Mouse (Mus musculus): ENCODE results near the gene Eral1. TPM values are rescaled to one million over a fixed set of nuclear protein-coding genes. Genes with fewer than 3 reads are reported as not detected.
"Not testable (repeated sequence)": the region's sequence is repeated elsewhere in the genome, so short reads cannot be mapped to it uniquely, and the experiment has no call there.

The Eral1 gene
- total RNA-seq, 2 experiments from 2014 or later, result 5.0 to 6.7 TPM

GRCm38 (mm10) chr11:78044758-78045251 is 35.4 kb downstream of the Eral1 start:
- no peak for ATAC-seq (replicated peaks; ENCODE audit: low FRiP score, poor library complexity, severe bottlenecking)

- not testable (repeated sequence) for ATAC-seq (replicated peaks; ENCODE audit: low FRiP score, poor library complexity, severe bottlenecking)
These were observed 37.8 kb downstream of the Eral1 start for GRCm38 (mm10) chr11:78042290-78042870.

GRCm38 (mm10) chr11:78040878-78041277 is 39.3 kb downstream of the Eral1 start:
- ATAC-seq (replicated peaks; ENCODE audit: low FRiP score, poor library complexity, severe bottlenecking), result no peak

GRCm38 (mm10) chr11:78037831-78038752 is 42.1 kb downstream of the Eral1 start, which contains the start of gene Flot2:
Flot2 (plus strand) TSS chr11:78037931.
- peak; percentile 83 for ATAC-seq (replicated peaks; ENCODE audit: low FRiP score, poor library complexity, severe bottlenecking)

- no peak for ATAC-seq (replicated peaks; ENCODE audit: low FRiP score, poor library complexity, severe bottlenecking)
These were observed 43.4 kb downstream of the Eral1 start for GRCm38 (mm10) chr11:78036791-78037190.

- no peak for ATAC-seq (replicated peaks; ENCODE audit: low FRiP score, poor library complexity, severe bottlenecking)
These were observed 46.1 kb downstream of the Eral1 start for GRCm38 (mm10) chr11:78033931-78034617.

GRCm38 (mm10) chr11:78032809-78033195 is 47.4 kb downstream of the Eral1 start:
- ATAC-seq (replicated peaks; ENCODE audit: low FRiP score, poor library complexity, severe bottlenecking), result no peak

- ATAC-seq (replicated peaks; ENCODE audit: low FRiP score, poor library complexity, severe bottlenecking), result peak; percentile 95
These were observed 48.0 kb downstream of the Eral1 start, which contains the start of gene Dhrs13 for GRCm38 (mm10) chr11:78031947-78032808. Dhrs13 (plus strand) TSS chr11:78032280.

- ATAC-seq (replicated peaks; ENCODE audit: low FRiP score, poor library complexity, severe bottlenecking), result peak; percentile 5; the same call in 1 of the 2 replicates
These were observed 48.8 kb downstream of the Eral1 start for GRCm38 (mm10) chr11:78031389-78031788.

- no peak for ATAC-seq (replicated peaks; ENCODE audit: low FRiP score, poor library complexity, severe bottlenecking)
These were observed 49.6 kb downstream of the Eral1 start for GRCm38 (mm10) chr11:78030600-78030999.

- ATAC-seq (replicated peaks; ENCODE audit: low FRiP score, poor library complexity, severe bottlenecking), result no peak
These were observed 50.9 kb downstream of the Eral1 start for GRCm38 (mm10) chr11:78029240-78029639.

GRCm38 (mm10) chr11:78023607-78024006 is 56.6 kb downstream of the Eral1 start:
- ATAC-seq (replicated peaks; ENCODE audit: low FRiP score, poor library complexity, severe bottlenecking), result peak; percentile 56; the same call in 1 of the 2 replicates

Other genes with a start within 250 kb of the Eral1 start
- gene Pipox, start 186.3 kb downstream of the Eral1 start, total RNA-seq (2015; ENCODE audit: low replicate concordance), result not detected in 2 replicates
- gene Pipox, start 186.3 kb downstream of the Eral1 start, total RNA-seq (2017; ENCODE audit: low replicate concordance), result not detected in 2 replicates
- not detected in 2 replicates for gene Sez6, start 149.6 kb downstream of the Eral1 start, total RNA-seq (2015; ENCODE audit: low replicate concordance)
- gene Sez6, start 149.6 kb downstream of the Eral1 start, total RNA-seq (2017; ENCODE audit: low replicate concordance), result not detected in 2 replicates
- 45.7 and 92.3 TPM in 2 replicates for gene Phf12, start 97.6 kb downstream of the Eral1 start, total RNA-seq (2015; ENCODE audit: low replicate concordance)
- 27.2 and 39.9 TPM in 2 replicates for gene Phf12, start 97.6 kb downstream of the Eral1 start, total RNA-seq (2017; ENCODE audit: low replicate concordance)
- gene Dhrs13, start 48.1 kb downstream of the Eral1 start, total RNA-seq (2015; ENCODE audit: low replicate concordance), result 10.1 and 10.8 TPM in 2 replicates
- gene Dhrs13, start 48.1 kb downstream of the Eral1 start, total RNA-seq (2017; ENCODE audit: low replicate concordance), result 7.1 and 10.8 TPM in 2 replicates
- gene Flot2, start 42.5 kb downstream of the Eral1 start, total RNA-seq (2015; ENCODE audit: low replicate concordance), result 15.1 and 24.7 TPM in 2 replicates
- gene Flot2, start 42.5 kb downstream of the Eral1 start, total RNA-seq (2017; ENCODE audit: low replicate concordance), result 13.1 and 17.6 TPM in 2 replicates
- gene Fam222b, start 14.3 kb upstream of the Eral1 start, total RNA-seq (2015; ENCODE audit: low replicate concordance), result 2.9 and 4.3 TPM in 2 replicates
- 0.45 and 1.5 TPM in 2 replicates for gene Fam222b, start 14.3 kb upstream of the Eral1 start, total RNA-seq (2017; ENCODE audit: low replicate concordance)
- gene Traf4, start 85.2 kb upstream of the Eral1 start, total RNA-seq (2015; ENCODE audit: low replicate concordance), result 11.3 and 35.3 TPM in 2 replicates
- 14.6 and 16.1 TPM in 2 replicates for gene Traf4, start 85.2 kb upstream of the Eral1 start, total RNA-seq (2017; ENCODE audit: low replicate concordance)
- gene Nek8, start 96.3 kb upstream of the Eral1 start, total RNA-seq (2015; ENCODE audit: low replicate concordance), result 43.2 and 79.6 TPM in 2 replicates
- 35.9 and 76.8 TPM in 2 replicates for gene Nek8, start 96.3 kb upstream of the Eral1 start, total RNA-seq (2017; ENCODE audit: low replicate concordance)
- gene Tlcd1, start 96.3 kb upstream of the Eral1 start, total RNA-seq (2015; ENCODE audit: low replicate concordance), result 174 and 194 TPM in 2 replicates
- gene Tlcd1, start 96.3 kb upstream of the Eral1 start, total RNA-seq (2017; ENCODE audit: low replicate concordance), result 107 and 197 TPM in 2 replicates
- 1,034 and 1,190 TPM in 2 replicates for gene Rpl23a, start 103.2 kb upstream of the Eral1 start, total RNA-seq (2015; ENCODE audit: low replicate concordance)
- gene Rpl23a, start 103.2 kb upstream of the Eral1 start, total RNA-seq (2017; ENCODE audit: low replicate concordance), result 811 and 1,012 TPM in 2 replicates
- 2.9 TPM in 1 of 2 replicates, not detected in the other for gene Rab34, start 108.0 kb upstream of the Eral1 start, total RNA-seq (2015; ENCODE audit: low replicate concordance)
- gene Rab34, start 108.0 kb upstream of the Eral1 start, total RNA-seq (2017; ENCODE audit: low replicate concordance), result 2.6 and 7.1 TPM in 2 replicates
- gene Proca1, start 113.0 kb upstream of the Eral1 start, total RNA-seq (2015; ENCODE audit: low replicate concordance), result not detected in 2 replicates
- not detected in 2 replicates for gene Proca1, start 113.0 kb upstream of the Eral1 start, total RNA-seq (2017; ENCODE audit: low replicate concordance)
- gene Sdf2, start 165.4 kb upstream of the Eral1 start, total RNA-seq (2015; ENCODE audit: low replicate concordance), result 39.6 and 52.4 TPM in 2 replicates
- 15.8 and 21.6 TPM in 2 replicates for gene Sdf2, start 165.4 kb upstream of the Eral1 start, total RNA-seq (2017; ENCODE audit: low replicate concordance)
- 22.2 and 30.6 TPM in 2 replicates for gene Supt6, start 165.6 kb upstream of the Eral1 start, total RNA-seq (2015; ENCODE audit: low replicate concordance)
- 21.3 and 27.7 TPM in 2 replicates for gene Supt6, start 165.6 kb upstream of the Eral1 start, total RNA-seq (2017; ENCODE audit: low replicate concordance)
- 53.7 and 76.3 TPM in 2 replicates for gene 2610507B11Rik, start 181.4 kb upstream of the Eral1 start, total RNA-seq (2015; ENCODE audit: low replicate concordance)
- 77.1 and 80.1 TPM in 2 replicates for gene 2610507B11Rik, start 181.4 kb upstream of the Eral1 start, total RNA-seq (2017; ENCODE audit: low replicate concordance)
- not detected in 2 replicates for gene BC030499, start 210.5 kb upstream of the Eral1 start, total RNA-seq (2015; ENCODE audit: low replicate concordance)
- gene BC030499, start 210.5 kb upstream of the Eral1 start, total RNA-seq (2017; ENCODE audit: low replicate concordance), result not detected in 2 replicates
- gene Spag5, start 221.1 kb upstream of the Eral1 start, total RNA-seq (2015; ENCODE audit: low replicate concordance), result 234 and 259 TPM in 2 replicates
- gene Spag5, start 221.1 kb upstream of the Eral1 start, total RNA-seq (2017; ENCODE audit: low replicate concordance), result 464 and 490 TPM in 2 replicates
- gene Aldoc, start 242.6 kb upstream of the Eral1 start, total RNA-seq (2015; ENCODE audit: low replicate concordance), result 1.3 and 16.2 TPM in 2 replicates
- 2.4 and 3.0 TPM in 2 replicates for gene Aldoc, start 242.6 kb upstream of the Eral1 start, total RNA-seq (2017; ENCODE audit: low replicate concordance)
- gene Pigs, start 248.0 kb upstream of the Eral1 start, total RNA-seq (2015; ENCODE audit: low replicate concordance), result 7.2 and 14.3 TPM in 2 replicates
- 3.6 and 3.9 TPM in 2 replicates for gene Pigs, start 248.0 kb upstream of the Eral1 start, total RNA-seq (2017; ENCODE audit: low replicate concordance)